Mouse (Mus musculus) erythroblast, embryonic 14.5 days (primary cell): ENCODE measurements around the gene Prmt1. TPM values are rescaled to one million over a fixed set of nuclear protein-coding genes. Genes with fewer than 3 reads are reported as not detected.

Experiments
- H3K27me3 ChIP-seq: 2 replicates; pipeline ENCODE4 v1.6.1; 2012; ENCODE audit warnings: inconsistent platforms; ENCODE audit not compliant: control insufficient read depth
- H3K36me3 ChIP-seq: 2 replicates; pipeline ENCODE4 v1.6.1; 2012; ENCODE audit warnings: mild to moderate bottlenecking, inconsistent platforms; ENCODE audit not compliant: control insufficient read depth
- H3K4me1 ChIP-seq: 2 replicates; pipeline ENCODE4 v1.6.1; 2012; ENCODE audit warnings: inconsistent platforms; ENCODE audit not compliant: control insufficient read depth
- H3K4me3 ChIP-seq: replicated peaks from 2 replicates; pipeline ENCODE3; 2012; ENCODE audit warnings: moderate library complexity, mild to moderate bottlenecking, inconsistent platforms
- H3K9me3 ChIP-seq: 2 replicates; pipeline ENCODE4 v1.6.1; 2012; ENCODE audit warnings: low read length, inconsistent platforms, mixed read lengths; ENCODE audit not compliant: control insufficient read depth
- GATA1 ChIP-seq: IDR thresholded peaks from 2 replicates; pipeline ENCODE4 v1.6.1; 2012; ENCODE audit warnings: low read length, inconsistent platforms, mixed read lengths
- TAL1 ChIP-seq: IDR thresholded peaks from 3 replicates; pipeline ENCODE4 v1.6.1; 2012; ENCODE audit warnings: low read length, inconsistent platforms, mixed read lengths
- polyA plus RNA-seq: library from polyadenylated mRNA; stranded (reverse); fragments of >175 nt; gene quantifications from 2 replicates; pipeline ENCODE4 v1.2.3, GENCODE M21; 2012

Prmt1 gene
- polyA plus RNA-seq, 1 experiment = 4.9 TPM

- TF ChIP-seq GATA1 (no peak), TAL1 (no peak)
- no peak overlapping the region for H3K4me3 ChIP-seq
- peaks cover 2% of the 10 kb centered on the region; the same call in 1 of the 2 replicates for H3K27me3 ChIP-seq
- H3K9me3 ChIP-seq = peaks cover 18% of the 10 kb centered on the region
- H3K4me1 ChIP-seq = peaks cover 34% of the 10 kb centered on the region
- peaks cover 99% of the 10 kb centered on the region for H3K36me3 ChIP-seq
Measured at GRCm38 (mm10) chr7:45004546-45004945, 18.2 kb upstream of the Prmt1 start.

GRCm38 (mm10) chr7:45002440-45002839 lies 16.1 kb upstream of the Prmt1 start:
- Histone ChIP-seq H3K4me3 (no peak overlapping the region), H3K4me1 (peaks cover 45% of the 10 kb centered on the region), H3K36me3 (peaks cover 81% of the 10 kb centered on the region), H3K9me3 (peaks cover 7% of the 10 kb centered on the region), H3K27me3 (no peaks in the 10 kb centered on the region; the same call in 1 of the 2 replicates)
- TF ChIP-seq TAL1 (no peak), GATA1 (no peak)

DNA sequence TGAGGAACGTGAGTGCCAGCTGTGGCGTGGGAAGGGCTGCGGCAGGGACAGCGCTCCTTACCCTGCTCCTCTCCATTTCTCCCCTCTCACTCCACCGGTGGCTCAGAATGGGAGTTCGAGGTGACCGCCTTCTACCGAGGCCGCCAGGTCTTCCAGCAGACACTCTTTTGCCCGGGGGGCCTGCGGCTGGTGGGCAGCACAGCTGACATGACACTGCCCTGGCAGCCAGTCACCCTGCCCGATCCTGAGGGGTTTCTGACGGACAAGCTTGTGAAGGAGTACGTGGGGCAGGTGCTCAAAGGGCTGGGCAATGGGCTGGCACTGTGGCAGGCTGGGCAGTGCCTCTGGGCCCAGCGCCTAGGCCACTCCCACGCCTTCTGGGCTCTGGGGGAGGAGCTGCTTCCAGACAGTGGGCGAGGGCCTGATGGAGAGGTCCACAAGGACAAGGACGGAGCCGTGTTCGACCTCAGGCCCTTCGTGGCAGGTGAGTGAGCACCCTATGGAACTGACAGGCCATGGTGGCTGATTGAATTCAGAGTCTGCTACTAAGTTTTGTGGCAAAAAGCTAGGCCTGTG lies 14.3 kb upstream of the Prmt1 start:
- no peak overlapping the region for H3K4me3 ChIP-seq
- H3K27me3 ChIP-seq = no peaks in the 10 kb centered on the region
- peaks cover 68% of the 10 kb centered on the region for H3K36me3 ChIP-seq
- H3K4me1 ChIP-seq = peaks cover 57% of the 10 kb centered on the region
- TF ChIP-seq TAL1 (no peak), GATA1 (no peak)
- H3K9me3 ChIP-seq = no peaks in the 10 kb centered on the region

DNA sequence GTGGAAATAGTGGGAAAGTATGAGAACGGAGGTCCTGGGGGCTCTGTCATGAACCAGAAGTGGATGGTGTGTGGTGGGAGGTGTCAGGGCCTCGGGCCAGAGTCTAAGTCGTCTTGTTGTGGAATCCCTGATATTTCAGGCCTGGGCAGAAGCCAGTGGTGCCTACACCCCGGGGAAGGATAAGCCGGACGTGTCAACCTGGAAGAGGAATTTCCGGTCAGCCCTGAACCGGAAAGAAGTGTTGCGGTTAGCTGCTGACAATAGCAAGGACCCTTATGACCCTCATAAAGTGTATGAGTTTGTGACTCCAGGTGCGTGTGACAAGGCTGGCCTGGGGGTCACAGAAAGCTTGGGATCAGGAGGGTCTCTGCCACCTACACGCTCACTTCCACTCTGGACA lies 13.4 kb upstream of the Prmt1 start:
- Histone ChIP-seq H3K9me3 (no peaks in the 10 kb centered on the region), H3K36me3 (peaks cover 68% of the 10 kb centered on the region), H3K4me1 (peaks cover 63% of the 10 kb centered on the region), H3K27me3 (no peaks in the 10 kb centered on the region), H3K4me3 (peak overlapping the region; percentile 55)
- TF ChIP-seq GATA1 (no peak), TAL1 (no peak)

GRCm38 (mm10) chr7:44998501-44998955 lies 12.2 kb upstream of the Prmt1 start, which contains the start of gene Bcl2l12:
Gene Bcl2l12 (minus strand): TSS chr7:44998712.
- Histone ChIP-seq H3K27me3 (no peaks in the 10 kb centered on the region), H3K36me3 (peaks cover 69% of the 10 kb centered on the region), H3K4me1 (peaks cover 63% of the 10 kb centered on the region), H3K9me3 (no peaks in the 10 kb centered on the region), H3K4me3 (peak within 1 kb of the TSS; percentile 84)
- TF ChIP-seq GATA1 = no peak
- 0 out of 3 replicates have a peak, but pooled peaks have one; percentile 15 for TF ChIP-seq TAL1

DNA sequence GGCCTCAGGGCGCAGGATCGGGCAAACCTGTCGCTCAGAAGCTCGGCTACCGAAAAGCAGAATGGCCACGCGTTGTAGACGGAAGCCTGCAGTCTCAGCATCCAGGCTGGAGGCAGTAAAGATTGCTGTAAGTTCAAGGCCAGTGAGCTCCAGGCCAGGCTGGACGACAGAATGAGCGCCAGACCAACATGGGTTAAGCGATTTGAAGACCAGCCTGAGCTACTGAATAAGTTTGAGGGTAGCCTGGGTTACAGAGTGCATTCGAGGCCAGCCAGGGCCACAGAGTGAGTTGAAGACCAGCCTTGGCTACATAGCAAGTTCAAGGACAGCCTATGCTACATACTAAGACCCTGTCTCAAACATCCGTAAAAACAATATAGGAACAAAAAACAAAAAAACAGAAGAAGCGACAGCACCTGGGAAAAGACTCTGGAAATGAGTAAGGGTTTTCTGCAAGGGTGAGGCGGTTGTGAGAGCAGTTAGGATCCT lies 11.6 kb upstream of the Prmt1 start:
- no peak for TF ChIP-seq TAL1
- TF ChIP-seq GATA1 = no peak
- Histone ChIP-seq H3K27me3 (no peaks in the 10 kb centered on the region), H3K4me3 (peak overlapping the region; percentile 84), H3K36me3 (peaks cover 69% of the 10 kb centered on the region), H3K4me1 (peaks cover 63% of the 10 kb centered on the region), H3K9me3 (no peaks in the 10 kb centered on the region)

DNA sequence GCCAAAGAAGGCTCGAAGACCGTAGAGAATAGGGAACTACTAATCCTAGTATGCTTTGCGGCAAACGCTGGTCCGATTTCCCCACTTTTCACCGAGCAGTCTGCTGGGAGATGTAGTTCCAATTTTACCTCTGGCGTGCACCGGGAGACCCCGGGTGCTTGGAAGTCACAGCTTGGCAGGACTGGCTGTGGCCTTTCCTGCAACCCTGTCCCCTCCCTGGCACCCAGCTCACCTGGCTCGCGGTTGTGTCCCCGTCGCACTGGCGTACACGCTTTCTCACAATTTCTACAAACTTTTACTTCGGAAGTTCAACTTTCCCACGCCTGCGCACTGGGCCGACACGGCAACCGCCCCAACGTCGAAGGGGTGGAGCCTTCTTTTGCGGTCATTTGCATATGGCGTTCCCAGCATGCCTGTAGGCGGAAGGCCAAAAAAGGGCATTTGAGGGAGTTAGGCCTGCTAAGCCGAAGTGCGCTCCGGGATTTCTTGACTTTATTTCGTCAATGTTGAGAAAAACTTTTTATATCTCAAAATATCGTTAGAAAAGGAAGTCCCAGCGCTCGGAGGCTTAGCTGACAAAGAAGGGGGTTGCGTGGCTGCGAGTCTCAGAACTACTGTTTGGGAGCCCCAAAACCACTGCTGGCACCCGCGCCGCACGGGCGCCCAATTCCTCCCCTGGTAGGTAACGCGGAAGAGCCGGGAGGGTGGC lies 11.0 kb upstream of the Prmt1 start, which contains the start of gene Irf3:
Gene Irf3, plus strand, starts transcription at position 418 of the 709 bp plus-strand sequence.
- peak within 1 kb of the TSS; percentile 84 for H3K4me3 ChIP-seq
- no peaks in the 10 kb centered on the region for H3K9me3 ChIP-seq
- H3K4me1 ChIP-seq = peaks cover 62% of the 10 kb centered on the region
- H3K36me3 ChIP-seq = peaks cover 69% of the 10 kb centered on the region
- no peak for TF ChIP-seq GATA1
- TF ChIP-seq TAL1 = no peak
- H3K27me3 ChIP-seq = no peaks in the 10 kb centered on the region

DNA sequence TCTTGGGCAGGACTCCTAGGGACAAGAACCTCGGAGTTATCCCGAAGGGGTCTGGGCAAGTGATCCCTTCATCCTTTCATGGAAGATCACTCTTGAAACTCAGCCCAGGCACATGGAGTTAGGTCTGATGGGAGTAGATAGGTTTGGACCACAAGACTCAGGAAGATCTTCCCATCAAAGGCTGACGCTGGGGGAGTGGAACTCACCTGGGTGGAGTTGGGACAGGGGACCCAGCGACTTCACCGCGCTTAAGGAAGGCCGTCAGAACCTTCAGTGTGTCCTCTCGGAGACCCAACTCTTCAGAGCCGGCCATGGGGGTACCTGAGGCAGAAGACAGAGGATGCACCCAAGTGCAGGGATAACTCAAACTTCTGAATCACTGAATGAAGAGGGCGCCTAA lies 10.3 kb upstream of the Prmt1 start:
- no peaks in the 10 kb centered on the region for H3K9me3 ChIP-seq
- peaks cover 68% of the 10 kb centered on the region for H3K36me3 ChIP-seq
- no peaks in the 10 kb centered on the region for H3K27me3 ChIP-seq
- peaks cover 59% of the 10 kb centered on the region for H3K4me1 ChIP-seq
- peak overlapping the region; percentile 84 for H3K4me3 ChIP-seq
- no peak for TF ChIP-seq TAL1
- TF ChIP-seq GATA1 = no peak
